Mouse (Mus musculus): Measurements from ENCODE around the gene Med13l. TPM values are rescaled to one million over a fixed set of nuclear protein-coding genes. Genes with fewer than 3 reads are reported as not detected.

The Med13l gene
- polyA plus RNA-seq, 1 experiment from 2014 or later = 11.5 TPM

GRCm38 (mm10) chr5:118595901-118596300, 35.4 kb downstream of the Med13l start:
- Histone ChIP-seq H3K9me3 (replicated peaks) (no peaks in the 10 kb centered on the region), H3K27ac (replicated peaks) (no peak overlapping the region), H3K36me3 (no peaks in the 10 kb centered on the region), H3K4me3 (replicated peaks) (no peak overlapping the region), H3K9ac (replicated peaks) (no peak overlapping the region), H3K27me3 (replicated peaks) (no peaks in the 10 kb centered on the region), H3K4me1 (peaks cover 50% of the 10 kb centered on the region), H3K4me2 (no peak overlapping the region)
- WGBS = 72% methylated on average over 5 of the region's 5 CpGs
- no peak for ATAC-seq (ENCODE audit: low FRiP score)

GRCm38 (mm10) chr5:118596452-118597092, 36.1 kb downstream of the Med13l start:
- Histone ChIP-seq H3K36me3 (no peaks in the 10 kb centered on the region), H3K27ac (replicated peaks) (no peak overlapping the region), H3K9ac (replicated peaks) (no peak overlapping the region), H3K9me3 (replicated peaks) (no peaks in the 10 kb centered on the region), H3K4me3 (replicated peaks) (no peak overlapping the region), H3K4me1 (peaks cover 46% of the 10 kb centered on the region), H3K4me2 (no peak overlapping the region), H3K27me3 (replicated peaks) (no peaks in the 10 kb centered on the region)
- ATAC-seq (ENCODE audit: low FRiP score) = no peak
- 64% methylated on average over 15 of the region's 15 CpGs for WGBS

GRCm38 (mm10) chr5:118598601-118599000, 38.1 kb downstream of the Med13l start:
- H3K4me3 ChIP-seq (replicated peaks) = no peak overlapping the region
- no peak overlapping the region for H3K27ac ChIP-seq (replicated peaks)
- H3K27me3 ChIP-seq (replicated peaks) = no peaks in the 10 kb centered on the region
- no peaks in the 10 kb centered on the region for H3K36me3 ChIP-seq
- no peak overlapping the region for H3K4me2 ChIP-seq
- H3K9ac ChIP-seq (replicated peaks) = no peak overlapping the region
- ATAC-seq (ENCODE audit: low FRiP score) = no peak
- 54% methylated on average over 6 of the region's 6 CpGs for WGBS
- no peaks in the 10 kb centered on the region for H3K9me3 ChIP-seq (replicated peaks)
- H3K4me1 ChIP-seq = peaks cover 50% of the 10 kb centered on the region

GRCm38 (mm10) chr5:118601452-118601851, 41.0 kb downstream of the Med13l start:
- H3K9ac ChIP-seq (replicated peaks) = no peak overlapping the region
- H3K9me3 ChIP-seq (replicated peaks) = no peaks in the 10 kb centered on the region
- peaks cover 53% of the 10 kb centered on the region for H3K4me1 ChIP-seq
- no peak overlapping the region for H3K27ac ChIP-seq (replicated peaks)
- 77% methylated on average over 4 of the region's 4 CpGs for WGBS
- H3K27me3 ChIP-seq (replicated peaks) = no peaks in the 10 kb centered on the region
- no peak overlapping the region for H3K4me3 ChIP-seq (replicated peaks)
- no peaks in the 10 kb centered on the region for H3K36me3 ChIP-seq
- ATAC-seq (ENCODE audit: low FRiP score) = no peak
- no peak overlapping the region for H3K4me2 ChIP-seq

- Histone ChIP-seq H3K9ac (replicated peaks) (no peak overlapping the region), H3K36me3 (no peaks in the 10 kb centered on the region), H3K4me2 (no peak overlapping the region), H3K9me3 (replicated peaks) (no peaks in the 10 kb centered on the region), H3K27ac (replicated peaks) (no peak overlapping the region), H3K4me3 (replicated peaks) (no peak overlapping the region), H3K27me3 (replicated peaks) (no peaks in the 10 kb centered on the region), H3K4me1 (peaks cover 58% of the 10 kb centered on the region)
- no peak for ATAC-seq (ENCODE audit: low FRiP score)
- WGBS = 68% methylated on average over 7 of the region's 7 CpGs
Observed at GRCm38 (mm10) chr5:118602706-118603105, 42.2 kb downstream of the Med13l start.

- H3K9ac ChIP-seq (replicated peaks) = no peak overlapping the region
- H3K4me1 ChIP-seq = peaks cover 47% of the 10 kb centered on the region
- no peaks in the 10 kb centered on the region for H3K9me3 ChIP-seq (replicated peaks)
- no peaks in the 10 kb centered on the region for H3K27me3 ChIP-seq (replicated peaks)
- WGBS = 81% methylated on average over 11 of the region's 11 CpGs
- ATAC-seq (ENCODE audit: low FRiP score) = no peak
- no peak overlapping the region for H3K27ac ChIP-seq (replicated peaks)
- H3K4me2 ChIP-seq = no peak overlapping the region
- H3K4me3 ChIP-seq (replicated peaks) = no peak overlapping the region
- H3K36me3 ChIP-seq = no peaks in the 10 kb centered on the region
Observed at GRCm38 (mm10) chr5:118605424-118606067, 45.1 kb downstream of the Med13l start.

- Histone ChIP-seq H3K9me3 (replicated peaks) (no peaks in the 10 kb centered on the region), H3K27me3 (replicated peaks) (no peaks in the 10 kb centered on the region), H3K9ac (replicated peaks) (no peak overlapping the region), H3K36me3 (no peaks in the 10 kb centered on the region), H3K27ac (replicated peaks) (no peak overlapping the region), H3K4me1 (peaks cover 42% of the 10 kb centered on the region), H3K4me2 (no peak overlapping the region), H3K4me3 (replicated peaks) (no peak overlapping the region)
- ATAC-seq (ENCODE audit: low FRiP score) = peak; percentile 54; the same call in 1 of the 2 replicates
- 70% methylated on average over 13 of the region's 13 CpGs for WGBS
Observed at GRCm38 (mm10) chr5:118606636-118607035, 46.2 kb downstream of the Med13l start.

- H3K27me3 ChIP-seq (replicated peaks) = no peaks in the 10 kb centered on the region
- peaks cover 37% of the 10 kb centered on the region for H3K4me1 ChIP-seq
- 96% methylated on average over 1 of the region's 1 CpGs for WGBS
- H3K36me3 ChIP-seq = no peaks in the 10 kb centered on the region
- no peaks in the 10 kb centered on the region for H3K9me3 ChIP-seq (replicated peaks)
- H3K27ac ChIP-seq (replicated peaks) = no peak overlapping the region
- H3K4me2 ChIP-seq = no peak overlapping the region
- H3K9ac ChIP-seq (replicated peaks) = no peak overlapping the region
- H3K4me3 ChIP-seq (replicated peaks) = no peak overlapping the region
- ATAC-seq (ENCODE audit: low FRiP score) = no peak
Observed at GRCm38 (mm10) chr5:118607900-118608299, 47.4 kb downstream of the Med13l start.

GRCm38 (mm10) chr5:118610468-118610867, 50.0 kb downstream of the Med13l start:
- ATAC-seq (ENCODE audit: low FRiP score) = no peak
- H3K4me1 ChIP-seq = peaks cover 60% of the 10 kb centered on the region
- 77% methylated on average over 5 of the region's 5 CpGs for WGBS

GRCm38 (mm10) chr5:118612956-118613631, 52.6 kb downstream of the Med13l start:
- H3K36me3 ChIP-seq = no peaks in the 10 kb centered on the region
- no peak overlapping the region for H3K27ac ChIP-seq (replicated peaks)
- H3K4me1 ChIP-seq = peaks cover 56% of the 10 kb centered on the region
- no peaks in the 10 kb centered on the region for H3K9me3 ChIP-seq (replicated peaks)
- WGBS = 81% methylated on average over 13 of the region's 13 CpGs
- no peak overlapping the region for H3K9ac ChIP-seq (replicated peaks)
- H3K27me3 ChIP-seq (replicated peaks) = no peaks in the 10 kb centered on the region
- no peak overlapping the region for H3K4me2 ChIP-seq
- no peak for ATAC-seq (ENCODE audit: low FRiP score)
- no peak overlapping the region for H3K4me3 ChIP-seq (replicated peaks)

More at GRCm38 (mm10) chr5:118610468-118610867, 50.0 kb downstream of the Med13l start:
- H3K9ac ChIP-seq (replicated peaks) = no peak overlapping the region
- H3K4me3 ChIP-seq (replicated peaks) = no peak overlapping the region
- H3K27me3 ChIP-seq (replicated peaks) = no peaks in the 10 kb centered on the region
- H3K4me2 ChIP-seq = no peak overlapping the region
- no peaks in the 10 kb centered on the region for H3K9me3 ChIP-seq (replicated peaks)
- no peak overlapping the region for H3K27ac ChIP-seq (replicated peaks)
- no peaks in the 10 kb centered on the region for H3K36me3 ChIP-seq

GRCm38 (mm10) chr5:118613704-118614103, 53.2 kb downstream of the Med13l start:
- H3K4me1 ChIP-seq = peaks cover 57% of the 10 kb centered on the region
- no peaks in the 10 kb centered on the region for H3K9me3 ChIP-seq (replicated peaks)
- no peak overlapping the region for H3K4me3 ChIP-seq (replicated peaks)
- no peaks in the 10 kb centered on the region for H3K36me3 ChIP-seq
- H3K9ac ChIP-seq (replicated peaks) = no peak overlapping the region
- no peak overlapping the region for H3K4me2 ChIP-seq
- no peak overlapping the region for H3K27ac ChIP-seq (replicated peaks)
- 36% methylated on average over 2 of the region's 2 CpGs for WGBS
- no peaks in the 10 kb centered on the region for H3K27me3 ChIP-seq (replicated peaks)
- ATAC-seq (ENCODE audit: low FRiP score) = 0 out of 2 replicates have a peak, but pooled peaks have one; percentile 26

GRCm38 (mm10) chr5:118614116-118614515, 53.6 kb downstream of the Med13l start:
- Histone ChIP-seq H3K36me3 (no peaks in the 10 kb centered on the region), H3K27me3 (replicated peaks) (no peaks in the 10 kb centered on the region), H3K9me3 (replicated peaks) (no peaks in the 10 kb centered on the region), H3K4me3 (replicated peaks) (no peak overlapping the region), H3K4me1 (peaks cover 57% of the 10 kb centered on the region), H3K27ac (replicated peaks) (peak overlapping the region; percentile 45; the same call in 1 of the 2 replicates), H3K9ac (replicated peaks) (no peak overlapping the region), H3K4me2 (no peak overlapping the region)
- ATAC-seq (ENCODE audit: low FRiP score) = no peak
- 32% methylated on average over 8 of the region's 8 CpGs for WGBS

Data from neural tube, embryonic 15.5 days (tissue).